Mouse (Mus musculus) ES-Bruce4 (cell line): Measurements from ENCODE around the gene Mgat4b.

Experiments used
- CTCF ChIP-seq: IDR thresholded peaks from one replicate; pipeline ENCODE4 v1.8.1; 2011; ENCODE audit warnings: low read depth, low read length
- EP300 ChIP-seq: IDR thresholded peaks from 2 replicates; pipeline ENCODE4 v1.6.1; 2011; ENCODE audit warnings: low read depth, low read length; ENCODE audit not compliant: insufficient read depth
- POLR2A ChIP-seq: IDR thresholded peaks from one replicate; pipeline ENCODE4 v1.8.1; 2011; ENCODE audit warnings: low read length; ENCODE audit not compliant: insufficient read depth

GRCm38 (mm10) chr11:50222559-50223276, 12.0 kb downstream of the Mgat4b start:
- no peak for TF ChIP-seq POLR2A
- TF ChIP-seq CTCF: no peak
- no peak for TF ChIP-seq EP300
